Mouse (Mus musculus) neural tube, embryonic 15.5 days (tissue): Measurements from ENCODE around the gene Rnd2. TPM values are rescaled to one million over a fixed set of nuclear protein-coding genes. Genes with fewer than 3 reads are reported as not detected.

Experiments used
- ATAC-seq: fragments of 200-750 bp; cut with Nextera tagmentation; 2 replicates; pipeline ENCODE4 v1.8.0; 2017; ENCODE audit warnings: mild to moderate bottlenecking, moderate TSS enrichment, moderate library complexity; ENCODE audit not compliant: low FRiP score
- H3K27ac ChIP-seq: fragments of 300-500 bp; sonication (generic); replicated peaks from 2 replicates; pipeline ENCODE4 v1.5.1; 2015; ENCODE audit warnings: mild to moderate bottlenecking, inconsistent platforms
- H3K27me3 ChIP-seq: fragments of 300-500 bp; sonication (generic); replicated peaks from 2 replicates; pipeline ENCODE4 v1.6.1; 2015; ENCODE audit warnings: inconsistent platforms
- H3K36me3 ChIP-seq: fragments of 300-500 bp; sonication (generic); 2 replicates; pipeline ENCODE4 v1.6.1; 2015; ENCODE audit warnings: inconsistent platforms
- H3K4me1 ChIP-seq: fragments of 300-500 bp; sonication (generic); 2 replicates; pipeline ENCODE4 v1.6.1; 2015; ENCODE audit warnings: inconsistent platforms
- H3K4me2 ChIP-seq: fragments of 300-500 bp; sonication (generic); 2 replicates; pipeline ENCODE4 v1.6.1; 2015; ENCODE audit warnings: inconsistent platforms, mild to moderate bottlenecking, moderate library complexity
- H3K4me3 ChIP-seq: fragments of 300-500 bp; sonication (generic); replicated peaks from 2 replicates; pipeline ENCODE4 v1.5.1; 2015; ENCODE audit warnings: mild to moderate bottlenecking, inconsistent platforms
- H3K9ac ChIP-seq: fragments of 300-500 bp; sonication (generic); replicated peaks from 2 replicates; pipeline ENCODE4 v1.6.1; 2015; ENCODE audit warnings: mild to moderate bottlenecking, inconsistent platforms
- H3K9me3 ChIP-seq: fragments of 300-500 bp; sonication (generic); replicated peaks from 2 replicates; pipeline ENCODE4 v1.6.1; 2016; ENCODE audit warnings: inconsistent platforms
- WGBS: fragments of 180-500 bp; shearing (Covaris S2); methylation state at CpG from one replicate; pipeline ENCODE4 v1.1.7; 2015; ENCODE audit warnings: mixed read lengths; 5-methylcytosine and 5-hydroxymethylcytosine counted together
- polyA plus RNA-seq: library from polyadenylated mRNA; unstranded; fragments of >200 nt; fragmentation: Nextera tagmentation; extraction: Ambion mirVana; gene quantifications from 2 replicates; pipeline ENCODE4 v1.2.1, GENCODE M21; 2015

The Rnd2 gene
- 63.6 and 71.7 TPM in 2 replicates for polyA plus RNA-seq

DNA sequence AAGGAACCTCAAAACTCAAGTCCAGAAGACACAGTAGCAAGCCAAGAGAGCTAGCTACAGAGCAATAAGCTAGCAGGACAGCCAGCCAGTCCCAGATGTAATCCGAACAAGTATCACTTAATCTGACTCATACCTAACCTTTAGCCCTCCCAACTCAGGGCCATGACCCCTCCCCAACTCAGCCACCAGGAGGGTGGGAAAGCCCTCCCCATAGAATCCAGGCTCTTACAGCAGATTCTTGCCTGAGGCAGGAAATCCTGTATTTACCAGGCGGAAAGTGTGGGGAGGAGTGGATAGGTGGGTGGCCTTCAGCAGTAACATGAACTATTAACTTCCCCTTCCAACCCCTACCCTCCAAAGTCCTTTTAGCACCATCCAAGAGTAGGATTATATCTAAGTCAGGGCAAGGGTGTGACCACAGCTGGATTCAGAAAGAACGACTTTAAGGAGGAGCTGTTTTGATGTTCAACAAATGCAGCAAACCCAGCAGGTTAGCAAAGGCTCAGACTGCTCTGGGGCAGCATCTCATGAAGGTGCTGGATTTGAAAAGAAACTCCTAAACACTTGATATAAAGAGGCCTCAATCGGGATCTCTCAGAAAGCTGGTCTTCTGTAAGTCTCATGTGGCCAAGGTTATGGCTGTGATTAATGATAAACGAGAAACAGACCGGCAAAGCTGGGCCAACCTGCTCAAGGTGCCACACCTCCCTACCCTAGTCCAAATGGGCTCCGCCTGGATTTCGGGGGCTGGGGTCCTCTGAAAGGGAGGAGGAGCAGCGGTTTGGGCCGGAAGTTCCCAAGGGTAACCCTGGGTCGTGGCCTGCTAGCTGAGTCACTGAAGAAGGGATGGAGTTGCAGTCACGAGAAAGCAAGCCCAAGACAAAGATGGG lies at the start of gene Rnd2:
Gene Rnd2 (plus strand): TSS at position 789 of the 890 bp plus-strand sequence.
- H3K4me1 ChIP-seq: peaks cover 56% of the 10 kb centered on the region
- no peak for ATAC-seq

DNA sequence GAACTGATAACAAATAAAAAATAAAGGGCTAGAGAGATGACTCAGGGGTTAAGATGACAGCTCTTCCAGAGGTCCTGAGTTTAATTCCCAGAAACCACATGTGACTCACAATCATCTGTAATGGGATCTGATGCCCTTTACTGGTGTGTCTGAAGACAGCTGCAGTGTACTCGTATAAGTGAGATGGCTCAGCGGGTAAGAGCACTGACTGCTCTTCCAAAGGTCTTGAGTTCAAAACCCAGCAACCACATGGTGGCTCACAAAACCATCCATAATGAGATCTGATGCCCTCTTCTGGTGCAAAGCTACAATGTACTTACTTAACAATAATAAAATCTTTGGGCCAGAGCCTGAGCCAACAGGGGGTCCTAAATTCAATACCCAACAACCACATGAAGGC lies 49.5 kb upstream of the Rnd2 start:
- Histone ChIP-seq H3K9ac (no peak overlapping the region), H3K27ac (no peak overlapping the region), H3K27me3 (no peaks in the 10 kb centered on the region), H3K4me3 (no peak overlapping the region), H3K4me2 (no peak overlapping the region), H3K9me3 (no peaks in the 10 kb centered on the region), H3K36me3 (peaks cover 29% of the 10 kb centered on the region), H3K4me1 (peaks cover 12% of the 10 kb centered on the region)
- WGBS: 84% methylated on average over 2 of the region's 2 CpGs
- ATAC-seq: no peak

More for the DNA sequence above, at the start of gene Rnd2:
- Histone ChIP-seq H3K27me3 (no peaks in the 10 kb centered on the region), H3K4me2 (peak within 1 kb of the TSS; percentile 82), H3K27ac (peak within 1 kb of the TSS; percentile 92), H3K4me3 (peak within 1 kb of the TSS; percentile 96), H3K9me3 (no peaks in the 10 kb centered on the region), H3K36me3 (peaks cover 34% of the 10 kb centered on the region), H3K9ac (peak within 1 kb of the TSS; percentile 97)
- WGBS: 12% methylated on average over 12 of the region's 12 CpGs

DNA sequence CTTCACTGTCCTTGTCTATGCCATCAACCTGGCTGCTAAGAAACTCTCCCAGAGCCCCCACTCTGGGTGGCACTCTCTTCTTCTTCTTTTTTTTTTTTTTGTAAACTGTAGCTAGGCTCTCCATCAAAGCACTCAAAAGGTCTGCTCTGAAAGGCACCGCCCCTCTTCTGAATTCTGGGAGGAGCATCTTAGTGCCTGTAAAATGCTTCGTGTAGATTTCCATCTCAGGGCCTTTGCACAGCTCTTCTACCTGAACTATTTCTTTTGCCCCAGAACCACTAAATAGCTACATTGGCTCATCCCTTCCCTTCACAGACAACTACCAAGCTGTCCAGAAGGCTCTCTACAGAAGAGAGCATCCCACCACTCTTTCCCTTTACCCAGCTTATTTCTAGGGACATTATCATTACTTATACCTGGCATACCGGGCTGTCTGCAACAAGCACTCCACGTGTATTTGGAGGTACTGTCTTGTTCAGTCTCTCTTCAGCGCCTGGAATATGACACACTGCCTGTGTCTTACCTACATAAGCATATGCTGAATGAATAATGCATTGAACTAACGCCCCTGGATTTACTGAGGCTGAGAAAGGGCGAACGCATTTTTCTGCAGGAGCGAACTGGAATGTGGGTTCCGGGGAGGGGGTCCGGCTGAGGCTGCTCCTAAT lies 48.2 kb upstream of the Rnd2 start:
- H3K27ac ChIP-seq: peak overlapping the region; percentile 87
- no peaks in the 10 kb centered on the region for H3K9me3 ChIP-seq
- ATAC-seq: no peak; the same call in none of the 2 replicates
- H3K4me2 ChIP-seq: peak overlapping the region; percentile 66
- WGBS: 1% methylated on average over 11 of the region's 11 CpGs
- H3K27me3 ChIP-seq: no peaks in the 10 kb centered on the region
- H3K36me3 ChIP-seq: peaks cover 16% of the 10 kb centered on the region
- H3K4me1 ChIP-seq: peaks cover 12% of the 10 kb centered on the region
- H3K4me3 ChIP-seq: peak overlapping the region; percentile 86
- H3K9ac ChIP-seq: peak overlapping the region; percentile 85

DNA sequence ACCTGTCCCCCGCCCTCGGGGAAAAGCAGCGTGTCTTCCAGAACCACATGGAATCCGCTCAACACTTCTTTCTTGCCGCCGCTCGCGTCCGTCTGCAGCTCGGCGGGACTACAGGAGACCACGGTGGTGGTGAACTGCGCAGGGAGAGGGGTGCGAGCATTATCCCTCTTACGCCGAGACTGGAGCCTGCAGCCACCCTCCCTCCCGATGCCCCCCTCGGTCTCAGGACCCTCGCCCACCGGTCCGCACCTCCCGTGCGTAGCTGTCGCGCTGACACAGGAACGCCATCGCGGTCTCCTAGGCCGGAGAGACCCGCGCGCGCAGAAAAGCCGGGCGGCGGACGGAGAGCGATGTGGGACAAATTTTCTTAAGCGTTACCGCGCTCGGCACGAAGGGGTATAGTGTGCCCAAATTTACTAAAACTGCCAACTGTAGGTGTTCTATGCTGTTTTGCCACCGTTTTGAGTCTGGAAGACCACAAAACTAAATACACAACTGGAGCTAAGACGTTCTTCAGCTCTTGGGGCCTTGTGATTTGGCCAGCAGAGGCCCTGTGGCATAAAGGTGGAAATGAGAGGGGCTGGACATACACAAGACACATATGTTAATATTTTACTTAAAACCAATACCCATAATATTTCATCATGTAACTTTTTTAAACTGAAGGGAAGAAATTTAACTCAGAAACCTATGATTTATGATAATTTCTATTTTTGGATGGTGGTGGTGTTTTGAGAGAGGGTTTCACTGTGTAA lies 47.5 kb upstream of the Rnd2 start, which contains the start of gene Aarsd1:
Gene Aarsd1 (minus strand): TSS at position 515 of the 755 bp plus-strand sequence.
- Histone ChIP-seq H3K4me1 (peaks cover 12% of the 10 kb centered on the region), H3K36me3 (peaks cover 10% of the 10 kb centered on the region), H3K27me3 (no peaks in the 10 kb centered on the region), H3K4me2 (peak within 1 kb of the TSS; percentile 66), H3K9ac (peak within 1 kb of the TSS; percentile 85), H3K4me3 (peak within 1 kb of the TSS; percentile 86), H3K9me3 (no peaks in the 10 kb centered on the region), H3K27ac (peak within 1 kb of the TSS; percentile 87)
- under 1% methylated on average over 45 of the region's 45 CpGs for WGBS
- peak; percentile 86 for ATAC-seq

DNA sequence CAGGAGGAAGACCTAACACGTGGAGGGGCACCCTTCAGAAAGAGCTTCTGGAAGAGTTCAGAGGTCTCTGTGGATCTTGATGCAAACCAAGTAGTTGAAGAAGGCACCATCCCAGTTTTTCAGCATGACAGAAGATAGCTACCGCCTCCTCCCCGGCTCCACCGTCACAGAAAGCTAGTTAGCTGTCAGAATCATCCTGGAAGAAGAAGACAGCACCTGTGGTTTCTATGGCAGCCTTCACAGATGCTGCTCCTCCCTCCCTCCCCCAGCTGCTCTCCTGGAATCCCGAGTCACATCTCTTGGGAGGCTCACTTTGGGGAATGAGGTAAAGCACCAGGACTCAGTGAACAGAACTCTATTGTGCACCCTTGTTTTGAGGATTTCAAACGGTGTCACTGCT lies 45.8 kb upstream of the Rnd2 start:
- Histone ChIP-seq H3K36me3 (no peaks in the 10 kb centered on the region), H3K4me1 (peaks cover 14% of the 10 kb centered on the region), H3K4me3 (no peak overlapping the region), H3K27ac (no peak overlapping the region), H3K9me3 (no peaks in the 10 kb centered on the region), H3K4me2 (no peak overlapping the region), H3K9ac (no peak overlapping the region), H3K27me3 (no peaks in the 10 kb centered on the region)
- no peak for ATAC-seq
- 66% methylated on average over 6 of the region's 6 CpGs for WGBS

DNA sequence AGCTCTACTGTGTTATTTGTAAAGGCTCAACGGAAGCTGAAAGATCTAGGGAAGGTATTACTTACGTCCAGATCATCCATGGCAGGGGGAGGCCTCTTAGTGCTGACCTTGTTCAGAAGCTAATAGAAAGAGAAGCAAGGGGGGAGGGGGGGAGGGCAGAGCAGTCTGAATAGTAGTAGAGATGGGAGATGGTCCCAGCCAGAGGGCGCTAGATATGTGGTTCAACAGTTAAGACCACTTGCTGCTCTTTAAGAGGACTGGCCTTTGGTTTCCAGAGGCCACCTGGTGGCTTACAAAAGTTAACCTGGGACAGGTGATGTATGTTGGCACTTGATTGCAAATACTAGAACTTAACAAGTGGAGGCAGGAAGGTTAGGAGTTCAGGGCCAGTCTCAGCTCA lies 45.2 kb upstream of the Rnd2 start:
- ATAC-seq: no peak
- Histone ChIP-seq H3K36me3 (no peaks in the 10 kb centered on the region), H3K9ac (no peak overlapping the region), H3K4me1 (peaks cover 21% of the 10 kb centered on the region), H3K27me3 (no peaks in the 10 kb centered on the region), H3K4me2 (no peak overlapping the region), H3K9me3 (no peaks in the 10 kb centered on the region), H3K4me3 (no peak overlapping the region), H3K27ac (no peak overlapping the region)
- 34% methylated on average over 3 of the region's 3 CpGs for WGBS

DNA sequence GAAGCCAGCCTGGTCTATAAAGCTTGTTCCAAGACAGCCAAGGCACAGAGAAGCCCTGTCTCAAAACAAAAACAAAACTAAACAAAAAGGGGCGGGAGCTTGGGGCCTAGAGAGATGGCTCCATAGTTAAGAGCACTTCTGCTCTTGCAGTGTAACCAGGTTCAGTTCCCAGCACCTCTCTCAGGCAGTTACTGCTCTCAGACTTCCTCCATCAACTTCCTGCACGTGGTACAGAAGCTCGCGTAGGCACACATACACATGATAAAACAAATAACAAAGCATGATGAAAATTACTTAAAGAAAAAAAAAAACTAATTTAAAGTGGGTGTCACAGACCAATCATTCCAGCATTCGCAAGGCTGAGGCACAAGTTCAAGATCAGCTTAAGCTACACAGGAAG lies 44.7 kb upstream of the Rnd2 start:
- H3K9ac ChIP-seq: no peak overlapping the region
- H3K27ac ChIP-seq: no peak overlapping the region
- no peak overlapping the region for H3K4me2 ChIP-seq
- H3K4me1 ChIP-seq: peaks cover 22% of the 10 kb centered on the region
- no peaks in the 10 kb centered on the region for H3K36me3 ChIP-seq
- ATAC-seq: no peak
- no peaks in the 10 kb centered on the region for H3K9me3 ChIP-seq
- no peak overlapping the region for H3K4me3 ChIP-seq
- WGBS: 92% methylated on average over 5 of the region's 5 CpGs
- H3K27me3 ChIP-seq: no peaks in the 10 kb centered on the region

DNA sequence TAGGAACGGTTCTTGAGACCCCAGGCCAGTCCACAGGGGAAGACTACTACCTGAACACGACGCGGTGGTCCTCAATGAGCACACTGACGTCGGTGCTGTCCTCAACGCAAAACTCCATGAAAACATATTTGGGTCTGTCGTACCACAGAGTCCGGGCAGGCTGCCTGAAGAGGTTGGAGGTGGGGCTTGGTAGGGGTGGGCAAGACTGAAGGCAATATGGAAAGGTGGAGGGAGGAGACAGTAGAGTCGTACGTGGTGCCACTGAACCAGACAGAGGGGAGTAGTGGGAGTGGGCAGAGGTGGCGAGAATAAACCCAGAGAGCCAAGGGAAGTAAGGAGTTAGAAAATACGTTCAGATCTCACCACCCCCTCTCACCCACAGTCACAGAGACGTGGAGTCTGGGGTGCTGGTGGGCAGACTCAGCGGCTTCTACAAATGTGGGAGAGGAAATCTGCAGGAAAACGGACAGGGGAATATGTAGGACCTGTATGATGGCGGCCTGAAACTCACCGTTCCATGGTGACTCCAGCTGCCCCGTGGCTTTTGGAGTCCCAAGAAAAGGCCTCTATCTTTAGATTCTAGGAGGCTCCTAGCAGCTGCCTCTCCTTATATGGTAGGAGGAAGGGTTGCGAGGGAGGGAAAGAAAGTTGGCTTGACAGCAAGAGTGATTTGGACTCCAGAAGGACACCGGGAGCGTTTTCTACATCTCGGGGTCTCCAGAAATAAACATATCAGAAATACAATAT lies 40.5 kb upstream of the Rnd2 start, which contains the start of gene Gm27029:
Gene Gm27029 (minus strand): TSS at position 692 of the 747 bp plus-strand sequence.
- Histone ChIP-seq H3K9ac (peak within 1 kb of the TSS; percentile 71), H3K4me3 (peak within 1 kb of the TSS; percentile 72), H3K9me3 (no peaks in the 10 kb centered on the region), H3K36me3 (peaks cover 3% of the 10 kb centered on the region), H3K4me2 (peak within 1 kb of the TSS; percentile 83), H3K4me1 (peaks cover 31% of the 10 kb centered on the region), H3K27me3 (no peaks in the 10 kb centered on the region), H3K27ac (peak within 1 kb of the TSS; percentile 93)
- WGBS: 8% methylated on average over 23 of the region's 23 CpGs
- ATAC-seq: peak; percentile 53

DNA sequence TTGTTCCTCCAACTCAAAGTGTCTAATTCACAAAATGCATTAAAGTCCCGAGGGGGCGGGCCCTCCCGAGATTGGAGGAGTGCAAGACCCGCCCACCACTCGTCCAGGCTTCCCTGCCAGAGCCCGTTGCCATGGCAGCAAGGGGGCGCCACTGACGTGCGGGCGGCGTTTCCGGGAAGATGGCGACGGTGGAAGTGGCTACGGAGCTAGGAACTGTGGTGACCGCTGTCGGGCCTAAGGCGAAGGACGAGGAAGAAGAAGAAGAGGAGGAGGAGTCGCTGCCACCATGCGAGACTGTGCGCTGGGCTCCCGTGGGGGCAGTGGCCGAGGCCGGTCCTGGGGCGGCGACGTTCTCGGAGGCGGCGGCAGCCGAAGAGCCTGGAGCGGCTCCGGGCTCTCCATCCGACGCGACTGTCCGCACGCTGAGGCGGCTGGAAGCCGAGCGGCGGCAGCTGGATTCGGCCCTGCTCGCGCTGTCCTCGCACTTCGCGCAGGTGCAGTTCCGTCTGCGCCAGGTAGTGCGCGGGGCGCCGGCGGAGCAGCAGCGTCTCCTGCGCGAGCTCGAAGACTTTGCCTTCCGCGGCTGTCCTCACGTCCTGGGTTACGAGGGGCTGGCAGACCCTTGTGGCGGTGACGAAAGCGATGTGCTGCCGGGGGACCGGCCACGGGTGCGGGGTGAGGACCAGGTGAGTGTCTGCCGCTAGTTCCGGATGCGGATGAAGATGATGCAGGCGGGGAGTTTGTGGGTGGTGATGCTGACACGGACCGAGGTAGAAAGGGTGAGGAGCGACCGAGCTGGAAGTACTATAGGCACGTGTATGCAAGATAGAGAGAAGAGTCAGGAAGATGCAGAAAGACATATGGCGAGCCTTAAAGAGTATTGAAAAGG lies 39.6 kb upstream of the Rnd2 start, which contains the start of the genes Rundc1 and Ptges3l:
Gene Rundc1 (plus strand): TSS at position 161 of the 889 bp plus-strand sequence.
Gene Ptges3l (minus strand): TSS at position 409 of the 889 bp plus-strand sequence.
- no peaks in the 10 kb centered on the region for H3K27me3 ChIP-seq
- H3K4me3 ChIP-seq: peak within 1 kb of the TSS; percentile 72
- H3K4me2 ChIP-seq: peak within 1 kb of the TSS; percentile 83
- peaks cover 31% of the 10 kb centered on the region for H3K4me1 ChIP-seq
- peak within 1 kb of the TSS; percentile 93 for H3K27ac ChIP-seq
- ATAC-seq: peak; percentile 94
- peak within 1 kb of the TSS; percentile 71 for H3K9ac ChIP-seq
- peaks cover 11% of the 10 kb centered on the region for H3K36me3 ChIP-seq
- under 1% methylated on average over 80 of the region's 81 CpGs for WGBS
- H3K9me3 ChIP-seq: no peaks in the 10 kb centered on the region

DNA sequence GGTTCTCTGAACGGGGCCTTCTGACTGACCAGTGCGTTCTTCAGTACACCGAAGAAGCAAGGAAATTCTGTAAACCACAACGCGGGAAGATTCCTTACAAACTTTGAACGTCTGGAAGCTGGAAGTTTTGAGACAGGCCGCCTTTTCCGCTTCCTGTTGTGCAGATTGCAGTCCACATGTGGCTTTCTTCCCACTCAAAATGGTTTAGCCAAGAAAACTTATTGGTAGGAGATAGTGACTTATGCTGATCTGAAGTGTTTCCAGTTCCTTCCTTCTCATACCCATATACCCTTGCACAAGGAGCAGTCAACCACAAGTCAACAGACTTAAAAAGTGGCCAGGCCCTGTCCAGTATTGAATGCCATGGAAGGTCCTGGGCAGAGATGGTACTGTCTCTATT lies 38.6 kb upstream of the Rnd2 start:
- H3K4me3 ChIP-seq: peak overlapping the region; percentile 72
- H3K4me1 ChIP-seq: peaks cover 31% of the 10 kb centered on the region
- peaks cover 21% of the 10 kb centered on the region for H3K36me3 ChIP-seq
- no peak overlapping the region for H3K27ac ChIP-seq
- no peaks in the 10 kb centered on the region for H3K9me3 ChIP-seq
- peak overlapping the region; percentile 83 for H3K4me2 ChIP-seq
- H3K27me3 ChIP-seq: no peaks in the 10 kb centered on the region
- H3K9ac ChIP-seq: peak overlapping the region; percentile 71
- WGBS: 73% methylated on average over 8 of the region's 8 CpGs
- ATAC-seq: no peak
